Mouse (Mus musculus): ENCODE results near the gene Rorb. TPM values are rescaled to one million over a fixed set of nuclear protein-coding genes. Genes with fewer than 3 reads are reported as not detected.

Rorb gene
- total RNA-seq, 2 experiments from 2014 or later, result not detected

- ATAC-seq (replicated peaks; ENCODE audit: poor library complexity, severe bottlenecking), result no peak
Measured at GRCm38 (mm10) chr19:19034482-19035315, 76.3 kb downstream of the Rorb start.

GRCm38 (mm10) chr19:19033974-19034373 is 77.0 kb downstream of the Rorb start:
- no peak for ATAC-seq (replicated peaks; ENCODE audit: poor library complexity, severe bottlenecking)

- ATAC-seq (replicated peaks; ENCODE audit: poor library complexity, severe bottlenecking), result no peak
Measured at GRCm38 (mm10) chr19:19005144-19005543, 105.9 kb downstream of the Rorb start.

GRCm38 (mm10) chr19:19004023-19004656 is 106.9 kb downstream of the Rorb start:
- ATAC-seq (replicated peaks; ENCODE audit: poor library complexity, severe bottlenecking), result no peak

GRCm38 (mm10) chr19:18998966-18999365 is 112.0 kb downstream of the Rorb start:
- no peak for ATAC-seq (replicated peaks; ENCODE audit: poor library complexity, severe bottlenecking)

GRCm38 (mm10) chr19:18997711-18998110 is 113.3 kb downstream of the Rorb start:
- no peak for ATAC-seq (replicated peaks; ENCODE audit: poor library complexity, severe bottlenecking)

- no peak for ATAC-seq (replicated peaks; ENCODE audit: poor library complexity, severe bottlenecking)
Measured at GRCm38 (mm10) chr19:18979996-18980395, 131.0 kb downstream of the Rorb start.

GRCm38 (mm10) chr19:18974796-18975660 is 136.0 kb downstream of the Rorb start:
- ATAC-seq (replicated peaks; ENCODE audit: poor library complexity, severe bottlenecking), result no peak

GRCm38 (mm10) chr19:18969386-18969785 is 141.6 kb downstream of the Rorb start:
- ATAC-seq (replicated peaks; ENCODE audit: poor library complexity, severe bottlenecking), result no peak

- no peak for ATAC-seq (replicated peaks; ENCODE audit: poor library complexity, severe bottlenecking)
Measured at GRCm38 (mm10) chr19:18967307-18967706, 143.7 kb downstream of the Rorb start.

- no peak for ATAC-seq (replicated peaks; ENCODE audit: poor library complexity, severe bottlenecking)
Measured at GRCm38 (mm10) chr19:18959862-18960261, 151.1 kb downstream of the Rorb start.

GRCm38 (mm10) chr19:18952806-18953205 is 158.2 kb downstream of the Rorb start:
- no peak for ATAC-seq (replicated peaks; ENCODE audit: poor library complexity, severe bottlenecking)

- no peak for ATAC-seq (replicated peaks; ENCODE audit: poor library complexity, severe bottlenecking)
Measured at GRCm38 (mm10) chr19:18947193-18947592, 163.8 kb downstream of the Rorb start.

- no peak for ATAC-seq (replicated peaks; ENCODE audit: poor library complexity, severe bottlenecking)
Measured at GRCm38 (mm10) chr19:18945265-18945664, 165.7 kb downstream of the Rorb start.

GRCm38 (mm10) chr19:18941391-18941790 is 169.6 kb downstream of the Rorb start:
- no peak for ATAC-seq (replicated peaks; ENCODE audit: poor library complexity, severe bottlenecking)

- ATAC-seq (replicated peaks; ENCODE audit: poor library complexity, severe bottlenecking), result no peak
Measured at GRCm38 (mm10) chr19:18911755-18912340, 199.1 kb downstream of the Rorb start.

GRCm38 (mm10) chr19:18909641-18910040 is 201.4 kb downstream of the Rorb start:
- no peak for ATAC-seq (replicated peaks; ENCODE audit: poor library complexity, severe bottlenecking)

GRCm38 (mm10) chr19:18905511-18905910 is 205.5 kb downstream of the Rorb start:
- no peak for ATAC-seq (replicated peaks; ENCODE audit: poor library complexity, severe bottlenecking)

- no peak for ATAC-seq (replicated peaks; ENCODE audit: poor library complexity, severe bottlenecking)
Measured at GRCm38 (mm10) chr19:18902694-18903067, 208.3 kb downstream of the Rorb start.

GRCm38 (mm10) chr19:18902041-18902693 is 208.8 kb downstream of the Rorb start:
- ATAC-seq (replicated peaks; ENCODE audit: poor library complexity, severe bottlenecking), result no peak
